ENCODE assay signal across 8 mouse cellular contexts in the genomic region with DNA sequence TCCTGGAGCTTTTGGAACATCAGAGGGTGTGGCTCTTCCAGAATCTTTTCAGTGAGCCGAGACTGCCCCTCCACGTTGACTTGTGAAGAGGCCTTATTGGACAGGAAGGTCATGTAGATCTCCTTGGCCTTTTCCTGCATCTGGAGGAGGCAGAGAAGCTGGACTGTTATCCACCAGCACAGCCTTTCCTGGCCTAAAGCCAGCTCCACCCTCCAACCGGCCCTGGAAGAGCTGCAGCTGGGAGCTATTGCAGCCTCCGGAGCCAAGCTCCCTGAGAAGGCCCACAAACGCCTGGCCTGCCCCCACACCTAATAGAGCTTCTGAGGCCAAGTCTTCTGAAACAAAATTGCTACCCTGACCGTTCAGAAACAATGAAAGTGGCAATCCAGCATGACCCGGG. TPM values are rescaled to one million over a fixed set of nuclear protein-coding genes. Genes with fewer than 3 reads are reported as not detected.
DNase-seq lines count a peak whose midpoint lies in the region; ATAC-seq lines count a peak whose summit lies in the region.

No protein-coding gene starts in this region.

- peak; percentile 39 for DNase-seq in embryo, embryonic 10 days (ENCODE audit: low spot score)
- no peak for DNase-seq in embryo, embryonic 11 days
- peak; percentile 45 to 47 for DNase-seq in adrenal gland, adult 18-20 months (ENCODE audit: low spot score in 2 of 2)
- DNase-seq in gastrocnemius, postnatal 4 days (ENCODE audit: low spot score in 2 of 2): peak; percentile 70 to 86
- peak; percentile 83 for DNase-seq in lung, postnatal 14 days
- DNase-seq in yolk sac, embryonic 10.5 days (ENCODE audit: low spot score): peak; percentile 24
- no peak for DNase-seq in thymus, postnatal 10 days (ENCODE audit: low spot score in 2 of 2)

- H3K9ac ChIP-seq in kidney, embryonic 16.5 days (replicated peaks; ENCODE audit: low read length): no peak overlapping the region

- no peaks in the 10 kb centered on the region for H3K9me3 ChIP-seq in kidney, embryonic 16.5 days (ENCODE audit: low read length)

- H3K27ac ChIP-seq in kidney, embryonic 16.5 days (ENCODE audit: low read length): no peak overlapping the region

- WGBS in kidney, embryonic 16.5 days: 23% methylated on average over 7 of the region's 7 CpGs

- H3K4me3 ChIP-seq in kidney, embryonic 16.5 days (ENCODE audit: low read length): no peak overlapping the region

- H3K4me2 ChIP-seq in kidney, embryonic 16.5 days (replicated peaks; ENCODE audit: low read depth, low read length): no peak overlapping the region

- ATAC-seq in kidney, embryonic 16.5 days (ENCODE audit: low FRiP score, low TSS enrichment): peak; percentile 69

- no peaks in the 10 kb centered on the region for H3K27me3 ChIP-seq in kidney, embryonic 16.5 days (ENCODE audit: insufficient read depth, low read length)

- H3K36me3 ChIP-seq in kidney, embryonic 16.5 days (ENCODE audit: insufficient read depth, low read length): no peaks in the 10 kb centered on the region

- H3K4me1 ChIP-seq in kidney, embryonic 16.5 days (ENCODE audit: insufficient read depth, low read length): peaks cover 13% of the 10 kb centered on the region

RNA-seq across cellular contexts. Expression of gene Rgs10, which starts 29.6 kb away (rescaled TPM):
- 10 to 100 TPM; 13.8 to 19.8 TPM for total RNA-seq in adrenal gland, adult 18-20 months (2021)
- 10 to 100 TPM; 14.5 to 18.2 TPM for total RNA-seq in gastrocnemius, postnatal 4 days (2021)
- polyA plus RNA-seq in kidney, embryonic 16.5 days (2015; fragmentation: Nextera tagmentation; extraction: Ambion mirVana): 7.7 and 7.8 TPM in 2 replicates

Comparison
In these comparisons a context has a peak if more than half of its experiments do, and no peak if none do; other contexts are left out.
1. DNase-seq: peak in embryo, embryonic 10 days (single experiment), adrenal gland, adult 18-20 months (2 of 2), gastrocnemius, postnatal 4 days (2 of 2), lung, postnatal 14 days (single experiment) and yolk sac, embryonic 10.5 days (single experiment); none in embryo, embryonic 11 days (single experiment) and thymus, postnatal 10 days (0 of 2).